Mouse (Mus musculus): ENCODE results near the gene Clec16a. TPM values are rescaled to one million over a fixed set of nuclear protein-coding genes. Genes with fewer than 3 reads are reported as not detected.

Gene Clec16a
- polyA plus RNA-seq, 1 experiment from 2014 or later: 27.2 TPM

DNA sequence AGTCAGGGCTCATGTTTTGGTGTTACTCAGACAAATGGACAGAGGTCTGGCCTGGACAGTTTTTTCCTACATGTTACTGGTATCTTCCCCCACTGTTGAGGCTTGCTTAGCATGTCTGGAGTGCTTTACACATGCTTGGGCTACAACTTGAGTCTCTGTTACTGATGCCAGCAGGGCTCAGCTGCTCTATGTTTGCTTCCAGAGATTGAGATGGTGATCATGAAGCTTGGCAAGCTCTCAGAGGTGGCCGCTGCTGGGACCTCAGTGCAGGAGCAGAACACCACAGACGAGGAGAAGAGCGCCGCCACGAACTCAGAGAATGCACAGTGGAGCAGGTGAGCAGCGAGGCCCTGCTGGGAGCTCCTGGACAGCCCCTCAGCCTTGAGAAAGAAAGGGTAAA lies 65.7 kb downstream of the Clec16a start:
- Histone ChIP-seq H3K27ac (replicated peaks) (no peak overlapping the region), H3K27me3 (ENCODE audit: low read depth, poor library complexity, severe bottlenecking) (no peaks in the 10 kb centered on the region), H3K36me3 (peaks cover 32% of the 10 kb centered on the region), H3K4me1 (no peaks in the 10 kb centered on the region), H3K9me3 (replicated peaks) (no peaks in the 10 kb centered on the region), H3K4me3 (no peak overlapping the region)
- 90% methylated on average over 6 of the region's 6 CpGs for WGBS
- no peak for DNase-seq (ENCODE audit: low spot score)

GRCm38 (mm10) chr16:10611306-10611705 lies 66.2 kb downstream of the Clec16a start:
- WGBS: 86% methylated on average over 4 of the region's 4 CpGs
- peaks cover 35% of the 10 kb centered on the region for H3K36me3 ChIP-seq
- H3K27ac ChIP-seq (replicated peaks): no peak overlapping the region
- H3K4me1 ChIP-seq: no peaks in the 10 kb centered on the region
- no peaks in the 10 kb centered on the region for H3K27me3 ChIP-seq (ENCODE audit: low read depth, poor library complexity, severe bottlenecking)
- DNase-seq (ENCODE audit: low spot score): no peak
- H3K9me3 ChIP-seq (replicated peaks): no peaks in the 10 kb centered on the region
- no peak overlapping the region for H3K4me3 ChIP-seq

DNA sequence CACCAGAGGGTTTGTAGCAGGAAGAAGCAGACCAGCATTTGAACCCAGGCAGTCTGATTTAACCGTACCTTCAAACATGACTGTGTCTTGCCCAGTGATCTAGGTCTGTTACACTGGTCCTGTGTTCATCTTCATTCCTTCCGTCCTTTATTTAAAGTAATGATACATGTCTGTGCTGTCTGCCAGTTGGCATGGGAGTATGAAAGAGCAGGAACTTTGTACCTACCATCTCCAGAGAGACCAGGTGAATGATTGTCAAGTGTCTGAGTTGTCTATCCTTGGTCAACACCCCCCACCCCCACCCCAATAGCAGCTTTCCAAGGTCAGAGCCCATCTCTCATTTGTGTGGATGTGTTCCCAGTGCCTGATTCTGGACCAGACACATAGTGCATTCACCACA lies 68.9 kb downstream of the Clec16a start:
- WGBS: 98% methylated on average over 2 of the region's 2 CpGs
- H3K36me3 ChIP-seq: peaks cover 29% of the 10 kb centered on the region
- no peak overlapping the region for H3K27ac ChIP-seq (replicated peaks)
- DNase-seq (ENCODE audit: low spot score): no peak
- H3K27me3 ChIP-seq (ENCODE audit: low read depth, poor library complexity, severe bottlenecking): no peaks in the 10 kb centered on the region
- H3K9me3 ChIP-seq (replicated peaks): no peaks in the 10 kb centered on the region
- H3K4me1 ChIP-seq: no peaks in the 10 kb centered on the region
- no peak overlapping the region for H3K4me3 ChIP-seq

- H3K9me3 ChIP-seq (replicated peaks): no peaks in the 10 kb centered on the region
- no peak overlapping the region for H3K4me3 ChIP-seq
- no peak for DNase-seq (ENCODE audit: low spot score)
- H3K27ac ChIP-seq (replicated peaks): no peak overlapping the region
- peaks cover 8% of the 10 kb centered on the region for H3K36me3 ChIP-seq
- H3K4me1 ChIP-seq: no peaks in the 10 kb centered on the region
- no peaks in the 10 kb centered on the region for H3K27me3 ChIP-seq (ENCODE audit: low read depth, poor library complexity, severe bottlenecking)
- WGBS: 70% methylated on average over 6 of the region's 6 CpGs
Measured at GRCm38 (mm10) chr16:10620961-10621614, 75.9 kb downstream of the Clec16a start.

DNA sequence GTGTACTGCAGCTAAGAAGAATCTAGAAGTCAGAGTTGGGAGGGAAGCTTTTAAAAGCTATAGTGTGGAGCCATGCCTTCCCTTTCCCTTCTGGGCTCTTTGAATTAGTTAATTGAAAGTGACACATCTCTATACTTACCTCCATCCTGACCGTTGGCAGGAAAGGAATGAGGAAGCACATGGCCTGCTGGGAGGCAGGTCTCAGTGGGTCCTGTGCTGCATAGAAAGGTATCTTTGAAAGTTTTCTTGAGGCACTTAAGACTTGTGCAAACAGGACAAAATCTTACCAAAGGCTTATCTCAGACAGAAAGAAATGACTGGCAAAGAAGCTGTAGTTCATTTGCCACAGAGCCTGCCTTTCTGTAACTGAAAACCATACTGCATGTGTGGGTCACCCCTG lies 76.6 kb downstream of the Clec16a start:
- no peak for DNase-seq (ENCODE audit: low spot score)
- Histone ChIP-seq H3K4me3 (no peak overlapping the region), H3K36me3 (peaks cover 8% of the 10 kb centered on the region), H3K27me3 (ENCODE audit: low read depth, poor library complexity, severe bottlenecking) (no peaks in the 10 kb centered on the region), H3K9me3 (replicated peaks) (no peaks in the 10 kb centered on the region), H3K27ac (replicated peaks) (no peak overlapping the region), H3K4me1 (no peaks in the 10 kb centered on the region)
- 67% methylated on average over 1 of the region's 1 CpGs for WGBS

DNA sequence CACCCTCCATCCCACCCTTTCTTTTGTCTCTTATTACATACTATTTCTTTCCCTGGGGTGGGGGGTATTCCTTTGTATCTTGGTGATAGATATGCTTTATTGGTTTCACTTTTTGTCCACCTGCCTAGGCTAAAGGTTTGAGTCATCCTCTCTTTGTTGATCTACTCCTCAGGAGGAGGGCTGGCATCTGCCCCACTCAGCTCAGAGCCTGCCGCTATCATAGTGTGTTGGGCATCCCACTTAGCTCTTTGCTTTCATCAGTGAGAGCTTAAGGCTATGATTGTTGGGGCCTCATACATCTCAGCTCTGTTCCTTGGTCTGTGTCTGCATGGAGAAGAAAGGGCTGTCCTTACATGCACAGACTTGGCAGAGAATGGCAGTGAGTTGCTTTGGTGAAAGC lies 81.0 kb downstream of the Clec16a start:
- H3K27me3 ChIP-seq (ENCODE audit: low read depth, poor library complexity, severe bottlenecking): no peaks in the 10 kb centered on the region

GRCm38 (mm10) chr16:10627136-10627668 lies 82.1 kb downstream of the Clec16a start:
- Histone ChIP-seq H3K36me3 (peaks cover 25% of the 10 kb centered on the region), H3K9me3 (replicated peaks) (no peaks in the 10 kb centered on the region), H3K27ac (replicated peaks) (no peak overlapping the region), H3K4me3 (no peak overlapping the region), H3K27me3 (ENCODE audit: low read depth, poor library complexity, severe bottlenecking) (no peaks in the 10 kb centered on the region), H3K4me1 (no peaks in the 10 kb centered on the region)
- DNase-seq (ENCODE audit: low spot score): no peak
- WGBS: 89% methylated on average over 6 of the region's 6 CpGs

More for the DNA sequence above, 81.0 kb downstream of the Clec16a start:
- peaks cover 25% of the 10 kb centered on the region for H3K36me3 ChIP-seq
- no peak overlapping the region for H3K27ac ChIP-seq (replicated peaks)
- H3K4me3 ChIP-seq: no peak overlapping the region
- no peak for DNase-seq (ENCODE audit: low spot score)
- no peaks in the 10 kb centered on the region for H3K4me1 ChIP-seq
- WGBS: 96% methylated on average over 1 of the region's 1 CpGs
- H3K9me3 ChIP-seq (replicated peaks): no peaks in the 10 kb centered on the region

GRCm38 (mm10) chr16:10628030-10628555 lies 83.0 kb downstream of the Clec16a start:
- no peak for DNase-seq (ENCODE audit: low spot score)

DNA sequence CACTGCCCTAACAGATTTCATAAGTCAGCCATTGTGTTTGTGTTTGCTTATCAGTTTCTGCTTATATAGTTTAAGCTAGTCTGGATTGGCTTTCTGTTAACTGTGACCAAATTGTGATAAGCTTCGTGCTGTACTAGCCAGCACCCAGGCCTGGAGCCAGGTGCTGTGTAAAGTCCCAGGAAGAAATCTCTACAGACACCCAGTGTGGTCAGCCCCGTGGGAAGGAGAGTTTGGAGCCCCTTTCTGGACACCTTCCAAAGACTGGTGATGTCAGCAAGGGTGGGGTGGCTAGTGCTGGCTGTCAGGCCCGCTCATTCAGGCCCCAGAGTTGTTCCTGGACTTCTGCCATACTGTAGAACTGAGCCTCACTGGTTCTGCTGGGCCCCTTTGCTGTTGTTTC lies 83.8 kb downstream of the Clec16a start:
- H3K36me3 ChIP-seq: peaks cover 25% of the 10 kb centered on the region
- H3K4me1 ChIP-seq: no peaks in the 10 kb centered on the region
- DNase-seq (ENCODE audit: low spot score): no peak
- WGBS: 79% methylated on average over 3 of the region's 3 CpGs
- H3K27me3 ChIP-seq (ENCODE audit: low read depth, poor library complexity, severe bottlenecking): no peaks in the 10 kb centered on the region
- no peak overlapping the region for H3K27ac ChIP-seq (replicated peaks)
- H3K9me3 ChIP-seq (replicated peaks): no peaks in the 10 kb centered on the region
- H3K4me3 ChIP-seq: no peak overlapping the region

More at GRCm38 (mm10) chr16:10628030-10628555, 83.0 kb downstream of the Clec16a start:
- Histone ChIP-seq H3K36me3 (peaks cover 25% of the 10 kb centered on the region), H3K27me3 (ENCODE audit: low read depth, poor library complexity, severe bottlenecking) (no peaks in the 10 kb centered on the region), H3K4me1 (no peaks in the 10 kb centered on the region), H3K4me3 (no peak overlapping the region), H3K9me3 (replicated peaks) (no peaks in the 10 kb centered on the region), H3K27ac (replicated peaks) (no peak overlapping the region)
- 93% methylated on average over 4 of the region's 4 CpGs for WGBS

DNA sequence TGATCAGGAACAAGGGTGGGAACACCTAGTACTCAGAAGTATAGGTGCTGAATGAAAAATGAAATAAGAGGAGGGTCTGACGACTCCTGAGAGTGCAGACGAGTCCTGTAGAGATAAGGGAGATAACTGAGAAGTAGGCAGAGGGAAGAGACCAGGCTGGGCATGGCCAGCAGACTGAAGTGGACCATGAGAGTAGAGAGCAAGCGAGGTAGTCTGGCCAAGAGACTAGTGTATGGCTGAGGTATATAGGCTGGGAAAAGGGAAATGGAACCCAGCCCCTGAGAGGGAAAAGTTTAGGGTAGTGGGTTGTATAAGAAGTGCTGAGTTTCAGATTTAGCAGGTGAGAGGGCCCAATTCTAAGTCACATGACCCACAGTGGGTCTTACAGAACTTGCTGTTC lies 84.2 kb downstream of the Clec16a start:
- Histone ChIP-seq H3K4me1 (no peaks in the 10 kb centered on the region), H3K4me3 (no peak overlapping the region), H3K27me3 (ENCODE audit: low read depth, poor library complexity, severe bottlenecking) (no peaks in the 10 kb centered on the region), H3K9me3 (replicated peaks) (no peaks in the 10 kb centered on the region), H3K27ac (replicated peaks) (no peak overlapping the region), H3K36me3 (peaks cover 25% of the 10 kb centered on the region)
- 85% methylated on average over 3 of the region's 3 CpGs for WGBS
- no peak for DNase-seq (ENCODE audit: low spot score)

DNA sequence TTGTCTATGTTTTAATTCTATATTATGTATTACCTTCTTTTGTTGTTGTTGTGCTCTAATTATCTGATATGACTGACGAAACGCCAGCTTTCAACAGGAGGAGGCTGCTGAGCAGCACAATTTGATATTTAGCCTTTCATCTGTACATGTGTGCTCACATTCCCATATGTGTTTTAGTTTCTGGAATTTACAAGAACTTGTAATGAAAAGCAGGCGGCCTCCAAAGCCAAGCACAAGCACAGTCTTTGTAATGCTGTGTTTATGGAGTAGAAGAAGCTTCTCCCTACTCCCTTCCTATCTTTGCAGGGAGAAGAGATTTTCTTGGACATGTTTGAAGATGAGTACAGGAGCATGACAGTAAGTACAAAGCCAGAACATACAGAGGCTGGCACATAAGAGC lies 89.8 kb downstream of the Clec16a start:
- H3K27ac ChIP-seq (replicated peaks): no peak overlapping the region
- WGBS: 89% methylated on average over 3 of the region's 3 CpGs
- no peak for DNase-seq (ENCODE audit: low spot score)

GRCm38 (mm10) chr16:10637898-10638297 lies 92.8 kb downstream of the Clec16a start:
- no peak for DNase-seq (ENCODE audit: low spot score)
- 65% methylated on average over 3 of the region's 3 CpGs for WGBS
- H3K4me3 ChIP-seq: no peak overlapping the region
- H3K36me3 ChIP-seq: no peaks in the 10 kb centered on the region
- no peaks in the 10 kb centered on the region for H3K27me3 ChIP-seq (ENCODE audit: low read depth, poor library complexity, severe bottlenecking)
- H3K4me1 ChIP-seq: 0 out of 2 replicates have a peak, but pooled peaks cover 6% of the 10 kb centered on the region
- H3K27ac ChIP-seq (replicated peaks): no peak overlapping the region; the same call in 1 of the 2 replicates
- no peaks in the 10 kb centered on the region for H3K9me3 ChIP-seq (replicated peaks)

More for the DNA sequence above, 89.8 kb downstream of the Clec16a start:
- no peaks in the 10 kb centered on the region for H3K27me3 ChIP-seq (ENCODE audit: low read depth, poor library complexity, severe bottlenecking)
- 0 out of 2 replicates have a peak, but pooled peaks cover 6% of the 10 kb centered on the region for H3K4me1 ChIP-seq
- H3K4me3 ChIP-seq: no peak overlapping the region
- no peaks in the 10 kb centered on the region for H3K9me3 ChIP-seq (replicated peaks)
- H3K36me3 ChIP-seq: peaks cover 10% of the 10 kb centered on the region

DNA sequence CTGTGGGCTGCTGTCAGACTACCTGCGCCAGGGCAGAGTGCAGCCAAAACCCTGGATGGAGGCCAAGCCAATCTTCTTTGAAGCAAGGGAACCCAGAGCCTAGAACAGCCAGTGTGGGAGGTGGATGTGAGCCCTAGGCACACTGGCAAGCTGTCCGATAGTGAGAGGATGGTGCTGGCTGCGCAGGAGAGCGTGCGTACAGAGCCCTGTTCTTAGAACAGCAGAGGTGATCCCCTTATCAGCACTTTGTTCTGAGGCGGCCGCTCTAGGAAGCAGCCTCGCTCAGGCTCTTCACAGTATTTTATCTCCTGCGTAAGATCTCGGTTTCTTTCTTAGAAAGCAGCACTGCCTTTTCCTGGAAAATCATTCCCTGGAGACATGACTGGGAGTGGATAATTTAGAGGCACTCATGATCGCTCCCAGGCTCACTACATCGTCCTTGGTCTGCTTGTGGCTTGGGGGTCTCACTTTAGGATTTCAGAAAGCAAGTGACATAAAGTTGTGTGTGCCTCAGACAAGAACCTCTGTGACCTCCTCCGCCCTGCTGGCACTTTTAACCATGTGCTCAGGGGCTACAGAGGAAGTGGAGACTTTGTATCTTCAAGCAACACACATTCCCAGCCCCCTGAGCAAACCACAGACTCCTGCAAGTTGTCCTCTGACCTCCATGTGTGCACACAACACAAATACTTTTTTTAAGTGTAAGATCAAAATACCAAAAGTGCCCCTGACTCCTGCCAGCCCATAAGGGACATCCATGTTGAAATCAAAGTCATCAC lies 94.2 kb downstream of the Clec16a start:
- DNase-seq (ENCODE audit: low spot score): no peak
- WGBS: 91% methylated on average over 13 of the region's 13 CpGs
- H3K36me3 ChIP-seq: no peaks in the 10 kb centered on the region
- no peak overlapping the region for H3K27ac ChIP-seq (replicated peaks)
- H3K27me3 ChIP-seq (ENCODE audit: low read depth, poor library complexity, severe bottlenecking): no peaks in the 10 kb centered on the region
- H3K4me3 ChIP-seq: no peak overlapping the region
- no peaks in the 10 kb centered on the region for H3K9me3 ChIP-seq (replicated peaks)
- H3K4me1 ChIP-seq: peaks cover 9% of the 10 kb centered on the region; the same call in 1 of the 2 replicates

All from midbrain, embryonic 10.5 days (tissue).